ENCODE assay signal across 26 mouse cellular contexts in the genomic region with DNA sequence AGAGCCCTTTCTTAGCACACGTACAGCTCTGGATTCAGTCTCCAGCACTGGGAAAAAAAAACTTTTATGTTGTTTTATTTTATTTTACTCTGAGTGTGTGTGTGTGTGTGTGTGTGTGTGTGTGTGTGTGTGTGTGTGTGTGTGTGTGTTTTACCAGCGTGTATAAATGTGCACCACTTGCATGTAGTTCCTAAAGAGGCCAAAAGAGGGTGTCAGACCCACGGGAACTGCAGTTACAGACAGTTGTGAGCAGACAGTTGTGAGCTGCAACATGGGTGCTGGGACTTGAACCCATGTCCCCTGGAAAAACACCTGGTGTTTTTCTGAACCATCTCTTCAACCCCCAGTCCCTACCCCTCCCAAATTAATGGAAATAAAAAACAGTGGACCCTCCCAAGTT.
A peak's percentile ranks its signal among the peaks of the same experiment; 100 is the strongest.
DNase-seq lines count a peak whose midpoint lies in the region; ATAC-seq and TF ChIP-seq lines count a peak whose summit lies in the region.
"Had no signal": no experiment of that assay in that cellular context is flagged by ENCODE, and none has a peak within 500 bp of the region (broad histone marks: within the 10 kb centered on the region; RNA-seq: fewer than 3 reads in every experiment).

No protein-coding gene starts in this region.

- H3K27me3 ChIP-seq in intestine, postnatal 0 days (replicated peaks; ENCODE audit: control insufficient read depth, insufficient read depth, low read length) = no peaks in the 10 kb centered on the region
- H3K27me3 ChIP-seq in intestine, embryonic 16.5 days (replicated peaks; ENCODE audit: control insufficient read depth, insufficient read depth, low read length) = no peaks in the 10 kb centered on the region
- H3K27me3 ChIP-seq in E14TG2a.4 (ENCODE audit: insufficient read depth, low read length) (no peaks in the 10 kb centered on the region), ES-Bruce4 (ENCODE audit: control insufficient read depth, insufficient read depth, low read length, poor library complexity, severe bottlenecking) (no peaks in the 10 kb centered on the region)
- H3K27me3 ChIP-seq: embryonic facial prominence, embryonic 13.5 days; forebrain, embryonic 12.5 days; forebrain, embryonic 15.5 days; kidney, embryonic 15.5 days had no signal

- H3K4me3 ChIP-seq in intestine, postnatal 0 days (ENCODE audit: low read depth, low read length) = no peak overlapping the region
- H3K4me3 ChIP-seq in intestine, embryonic 16.5 days (ENCODE audit: low read length) = no peak overlapping the region
- H3K4me3 ChIP-seq in E14TG2a.4 (replicated peaks; ENCODE audit: low read length) = no peak overlapping the region
- no peak overlapping the region for H3K4me3 ChIP-seq in ES-Bruce4 (ENCODE audit: low read depth, low read length)
- H3K4me3 ChIP-seq: embryonic facial prominence, embryonic 10.5 days; embryonic facial prominence, embryonic 13.5 days; erythroblast, embryonic 14.5 days; forebrain, embryonic 12.5 days; forebrain, embryonic 15.5 days; hindbrain, embryonic 13.5 days; kidney, embryonic 15.5 days had no signal

- H3K4me1 ChIP-seq in intestine, postnatal 0 days (replicated peaks; ENCODE audit: control insufficient read depth, insufficient read depth, low read length) = no peaks in the 10 kb centered on the region
- H3K4me1 ChIP-seq in intestine, embryonic 16.5 days (ENCODE audit: control insufficient read depth, insufficient read depth, low read length) = no peaks in the 10 kb centered on the region
- H3K4me1 ChIP-seq in E14TG2a.4 (replicated peaks; ENCODE audit: low read depth, low read length) (0 out of 2 replicates have a peak, but pooled peaks cover 5% of the 10 kb centered on the region), ES-Bruce4 (ENCODE audit: control insufficient read depth, insufficient read depth, low read length) (peaks cover 2% of the 10 kb centered on the region)
- H3K4me1 ChIP-seq: embryonic facial prominence, embryonic 10.5 days; embryonic facial prominence, embryonic 13.5 days; forebrain, embryonic 12.5 days; forebrain, embryonic 15.5 days; hindbrain, embryonic 13.5 days had no signal

- H3K36me3 ChIP-seq in intestine, postnatal 0 days (ENCODE audit: control insufficient read depth, insufficient read depth) = no peaks in the 10 kb centered on the region
- no peaks in the 10 kb centered on the region for H3K36me3 ChIP-seq in intestine, embryonic 16.5 days (ENCODE audit: control insufficient read depth, insufficient read depth, low read length)
- H3K36me3 ChIP-seq in E14TG2a.4 (ENCODE audit: insufficient read depth, low read length) (no peaks in the 10 kb centered on the region), ES-Bruce4 (ENCODE audit: control insufficient read depth, insufficient read depth, low read length, poor library complexity, severe bottlenecking) (no peaks in the 10 kb centered on the region)
- H3K36me3 ChIP-seq: embryonic facial prominence, embryonic 10.5 days; embryonic facial prominence, embryonic 13.5 days; forebrain, embryonic 12.5 days; forebrain, embryonic 15.5 days; hindbrain, embryonic 13.5 days; kidney, embryonic 15.5 days had no signal

- no peaks in the 10 kb centered on the region for H3K9me3 ChIP-seq in intestine, postnatal 0 days (ENCODE audit: control insufficient read depth)
- no peaks in the 10 kb centered on the region for H3K9me3 ChIP-seq in intestine, embryonic 16.5 days (ENCODE audit: control insufficient read depth, low read length)
- H3K9me3 ChIP-seq in E14TG2a.4 (ENCODE audit: low read length) (no peaks in the 10 kb centered on the region), ES-Bruce4 (replicated peaks; ENCODE audit: control insufficient read depth, insufficient read depth, low read length, poor library complexity, severe bottlenecking) (no peaks in the 10 kb centered on the region)
- H3K9me3 ChIP-seq: embryonic facial prominence, embryonic 10.5 days; embryonic facial prominence, embryonic 13.5 days; forebrain, embryonic 15.5 days; hindbrain, embryonic 13.5 days; kidney, embryonic 15.5 days had no signal

- TF ChIP-seq EP300 in ES-Bruce4 (IDR thresholded peaks at IDR 0.05; ENCODE audit: insufficient read depth, low read depth, low read length) = no peak

- 0 out of 2 replicates have a peak, but pooled peaks have one; percentile 21 for TF ChIP-seq CTCF in intestine, postnatal 0 days (IDR thresholded peaks at IDR 0.05; ENCODE audit: low read depth)
- peak; percentile 51 for TF ChIP-seq CTCF in E14TG2a.4 (conservative IDR thresholded peaks at IDR 0.05; ENCODE audit: low read length)
- peak; percentile 40 for TF ChIP-seq CTCF in ES-Bruce4 (IDR thresholded peaks at IDR 0.05; ENCODE audit: low read depth, low read length)

- H3K9ac ChIP-seq in intestine, postnatal 0 days (ENCODE audit: low read depth, low read length) = no peak overlapping the region
- no peak overlapping the region for H3K9ac ChIP-seq in intestine, embryonic 16.5 days (ENCODE audit: low read depth, low read length)
- H3K9ac ChIP-seq in ES-Bruce4 (ENCODE audit: low read depth, poor library complexity, severe bottlenecking) = no peak overlapping the region
- H3K9ac ChIP-seq: embryonic facial prominence, embryonic 13.5 days; forebrain, embryonic 12.5 days; forebrain, embryonic 15.5 days; hindbrain, embryonic 13.5 days; kidney, embryonic 15.5 days had no signal

- 89% methylated on average over 3 of the region's 3 CpGs for WGBS in intestine, postnatal 0 days
- WGBS in intestine, embryonic 16.5 days = 91% methylated on average over 3 of the region's 3 CpGs

- DNase-seq in R1 (ENCODE audit: low read depth, low spot score) = peak; percentile 65
- no peak for DNase-seq in cerebellum, postnatal 10 days
- DNase-seq in kidney, postnatal 36 days = no peak
- DNase-seq: adrenal gland, adult 8-10 months; adrenal gland, postnatal 25 days; cerebellum, adult 2 months; cerebellum, adult 9-11 months; cerebellum, postnatal 36 days; embryo, embryonic 11 days; gastrocnemius, postnatal 25 days had no signal

- no peak overlapping the region for H3K27ac ChIP-seq in intestine, postnatal 0 days (ENCODE audit: low read depth, low read length)
- no peak overlapping the region for H3K27ac ChIP-seq in intestine, embryonic 16.5 days (ENCODE audit: low read length)
- no peak overlapping the region for H3K27ac ChIP-seq in ES-Bruce4 (ENCODE audit: insufficient read depth, low read length)
- H3K27ac ChIP-seq: embryonic facial prominence, embryonic 10.5 days; embryonic facial prominence, embryonic 13.5 days; forebrain, embryonic 12.5 days; forebrain, embryonic 15.5 days; hindbrain, embryonic 13.5 days; kidney, embryonic 15.5 days had no signal

- no peak for TF ChIP-seq POLR2A in ES-Bruce4 (IDR thresholded peaks at IDR 0.05; ENCODE audit: insufficient read depth, low read length)

- ATAC-seq in intestine, postnatal 0 days = no peak
- ATAC-seq in intestine, embryonic 16.5 days = no peak
- ATAC-seq: activated CD4-positive, CD25-positive, alpha-beta regulatory T cell, adult 4 months; CD4-positive, CD25-positive, alpha-beta regulatory T cell, adult 4 months; forebrain, embryonic 15.5 days; hindbrain, embryonic 16.5 days; inflammation-experienced regulatory T-cells, adult 6 months had no signal

- H3K4me2 ChIP-seq in intestine, postnatal 0 days (replicated peaks; ENCODE audit: low read depth) = no peak overlapping the region
- no peak overlapping the region for H3K4me2 ChIP-seq in intestine, embryonic 16.5 days (ENCODE audit: low read depth, low read length)
- H3K4me2 ChIP-seq: embryonic facial prominence, embryonic 13.5 days; forebrain, embryonic 12.5 days; forebrain, embryonic 15.5 days; heart, embryonic 11.5 days; hindbrain, embryonic 13.5 days; kidney, embryonic 15.5 days had no signal
